Mouse (Mus musculus): Measurements from ENCODE around the gene Rasl11b. TPM values are rescaled to one million over a fixed set of nuclear protein-coding genes. Genes with fewer than 3 reads are reported as not detected.

Gene Rasl11b
- polyA plus RNA-seq, 1 experiment: 2.4 TPM

DNA sequence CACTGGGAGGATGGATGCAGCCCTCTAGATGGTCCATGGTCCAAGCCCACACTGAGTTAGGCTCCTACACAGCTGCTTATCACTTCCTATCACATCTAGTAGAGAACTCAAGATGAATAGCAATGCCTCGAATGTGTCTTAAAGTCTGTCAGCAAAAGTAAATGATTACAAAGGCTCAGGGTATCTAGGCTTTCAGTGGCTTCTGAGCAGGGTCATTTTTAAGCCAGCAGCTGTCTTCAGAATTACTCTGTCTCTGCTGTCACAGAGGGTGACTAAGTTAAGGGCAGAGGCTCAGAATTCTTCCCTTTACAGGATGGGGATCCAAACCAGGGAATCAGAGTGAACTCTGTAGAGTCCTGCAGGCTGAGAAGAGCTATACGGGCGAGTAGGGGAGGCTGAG is 51.9 kb downstream of the Rasl11b start:
- H3K27me3 ChIP-seq (ENCODE audit: control insufficient read depth, insufficient read depth, insufficient read length): no peaks in the 10 kb centered on the region
- TF ChIP-seq TCF3 (IDR thresholded peaks at IDR 0.05; ENCODE audit: insufficient read length, low read depth) (no peak), MYOG (IDR thresholded peaks at IDR 0.05; ENCODE audit: control insufficient read depth in 1 of 3, insufficient read depth in 1 of 3, insufficient read length in 2 of 3, low read depth in 2 of 3) (peak in 1 of 3 experiments; percentile 58)
- peak overlapping the region; percentile 55 for H3K4me2 ChIP-seq (ENCODE audit: low read depth)
- no peaks in the 10 kb centered on the region for H3K36me3 ChIP-seq (ENCODE audit: control insufficient read depth, insufficient read depth)
- H3K79me2 ChIP-seq (ENCODE audit: control insufficient read depth, insufficient read depth): no peaks in the 10 kb centered on the region
- H3ac ChIP-seq (ENCODE audit: control insufficient read depth, insufficient read length): no peak overlapping the region
- H3K4me3 ChIP-seq: no peak overlapping the region

Other genes with a start within 250 kb of the Rasl11b start
- gene Usp46, start 126.9 kb upstream of the Rasl11b start, polyA plus RNA-seq (2012; fragmentation: generic; extraction: Trizol): 6.1 TPM

All from myocyte (in vitro differentiated cells).